Mouse (Mus musculus) left cerebral cortex, postnatal 36 days (tissue): ENCODE data around the gene Aatk. TPM values are rescaled to one million over a fixed set of nuclear protein-coding genes. Genes with fewer than 3 reads are reported as not detected.

ENCODE experiments used
- DNase-seq, 2 experiments: peaks; one replicate each; pipeline ENCODE4 v3.0.0; 2021 to 2022; ENCODE audit warnings: low spot score in 2 of 2, mixed read lengths in 1 of 2
- intact Hi-C: fragments of 180-260 bp; cut with DNase I; formaldehyde crosslinking; loops from one replicate; pipeline ENCODE4 v1.15.1; 2025
- total RNA-seq, 2 experiments: library from RNA; stranded (reverse); gene quantifications; 2 replicates each; pipeline ENCODE4 v1.2.3; 2021

Gene Aatk
- 100 to 1,000 TPM; 206 to 217 TPM for total RNA-seq

- intact Hi-C loops: loop anchor here (2.0 kb wide), 1 partner anchor 34 kb away; no protein-coding TSS in a partner anchor
- DNase-seq: peak; percentile 59 to 64
Measured at GRCm38 (mm10) chr11:120046553-120047191, at the start of gene Aatk. Gene Aatk, minus strand, starts transcription at chr11:120047167.

GRCm38 (mm10) chr11:120092817-120093591 lies 46.0 kb upstream of the Aatk start:
- intact Hi-C loops: no loop called here
- no peak for DNase-seq

DNA sequence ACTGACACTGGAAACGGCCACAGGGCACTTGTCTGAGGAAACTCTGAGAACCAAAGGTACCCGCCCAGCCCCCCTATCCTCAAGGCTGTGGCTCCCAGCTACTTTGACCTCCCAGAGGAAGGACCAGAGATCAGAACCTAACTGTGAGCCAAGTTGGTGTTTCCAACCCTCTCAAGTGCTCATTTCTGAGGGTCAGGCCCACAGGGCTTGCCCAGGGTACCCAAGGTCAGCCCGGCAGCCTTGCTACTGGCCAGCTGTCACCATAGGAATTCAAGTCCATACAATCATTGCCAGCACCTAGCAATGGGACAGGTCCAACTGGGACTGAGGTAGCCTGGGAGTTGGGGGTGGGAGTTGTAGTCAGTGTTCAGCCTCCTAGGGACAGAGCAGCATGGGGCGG lies 43.7 kb upstream of the Aatk start:
- intact Hi-C loops: no loop called here
- no peak for DNase-seq

DNA sequence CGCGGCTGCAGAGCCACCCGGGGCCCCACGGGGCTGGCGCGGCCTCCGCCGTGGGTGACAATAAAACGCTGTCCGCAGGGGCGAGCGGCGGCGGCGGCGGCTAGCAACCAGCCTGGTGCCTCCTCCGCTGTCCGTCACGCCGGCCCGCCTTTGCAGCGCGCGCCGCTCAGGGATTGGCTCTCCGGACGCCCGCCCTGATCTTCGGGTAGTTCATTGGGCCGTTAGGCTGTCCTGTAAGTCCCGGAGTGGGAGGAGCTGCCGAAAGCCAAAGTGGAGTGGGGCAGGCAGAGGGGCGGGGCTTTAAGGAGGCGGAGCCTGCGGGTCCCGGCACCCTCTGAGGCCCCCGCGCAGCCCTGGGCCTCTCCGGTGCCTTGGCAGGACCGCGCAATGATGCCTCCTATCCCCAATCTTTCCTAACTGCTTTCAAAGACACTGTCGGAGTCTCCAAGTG lies 39.8 kb upstream of the Aatk start, which contains the start of gene Cep131:
TSS of gene Cep131 (minus strand) at position 126 of the 451 bp plus-strand sequence.
- peak; percentile 96 for DNase-seq
- intact Hi-C loops: loop anchor here (5.0 kb wide), 1 partner anchor 59 kb away; no protein-coding TSS in a partner anchor

- DNase-seq: peak in 1 of 2 experiments; percentile 43
- intact Hi-C loops: loop anchor here (5.0 kb wide), 1 partner anchor 59 kb away; no protein-coding TSS in a partner anchor
Measured at GRCm38 (mm10) chr11:120085891-120086627, 39.1 kb upstream of the Aatk start.

DNA sequence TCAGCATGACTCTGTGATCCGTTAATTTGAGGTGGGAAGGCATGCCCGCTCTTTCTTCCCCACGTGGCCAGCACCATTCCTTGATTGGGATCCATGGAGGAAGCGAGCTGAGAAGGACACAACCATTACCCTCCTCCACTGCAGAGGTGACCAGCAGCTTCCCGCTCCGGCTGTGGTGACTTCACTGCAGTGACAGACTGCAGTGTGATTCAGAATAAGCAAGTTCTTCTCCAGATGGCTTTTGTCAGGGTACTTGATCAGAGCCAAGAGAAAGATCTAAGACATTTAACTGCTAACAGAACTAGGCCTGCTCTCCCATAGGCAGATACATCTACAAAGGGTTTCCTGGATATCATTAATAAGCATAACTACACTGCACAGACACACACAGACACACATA lies 33.3 kb upstream of the Aatk start:
- DNase-seq: no peak
- intact Hi-C loops: no loop called here

DNA sequence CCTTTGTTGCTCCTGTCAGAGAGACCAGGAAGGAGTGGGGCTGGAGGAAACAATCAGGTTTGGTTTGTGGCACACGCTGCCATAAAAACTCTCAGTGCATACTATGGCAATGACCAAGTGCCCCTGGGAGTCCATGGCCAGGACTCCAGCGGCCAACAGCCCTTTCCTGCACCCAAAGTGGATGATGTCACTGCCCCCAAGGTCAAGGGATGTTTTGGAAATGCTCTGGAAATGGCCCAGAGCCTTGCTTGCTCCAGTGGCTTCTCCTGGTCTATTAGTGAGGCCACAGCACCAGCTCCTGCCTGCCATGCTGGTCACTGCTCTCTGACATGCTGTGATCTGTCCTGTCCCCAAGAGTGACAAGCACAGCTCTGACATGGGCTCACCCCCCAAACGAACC lies 29.2 kb upstream of the Aatk start:
- intact Hi-C loops: no loop called here
- DNase-seq: no peak

DNA sequence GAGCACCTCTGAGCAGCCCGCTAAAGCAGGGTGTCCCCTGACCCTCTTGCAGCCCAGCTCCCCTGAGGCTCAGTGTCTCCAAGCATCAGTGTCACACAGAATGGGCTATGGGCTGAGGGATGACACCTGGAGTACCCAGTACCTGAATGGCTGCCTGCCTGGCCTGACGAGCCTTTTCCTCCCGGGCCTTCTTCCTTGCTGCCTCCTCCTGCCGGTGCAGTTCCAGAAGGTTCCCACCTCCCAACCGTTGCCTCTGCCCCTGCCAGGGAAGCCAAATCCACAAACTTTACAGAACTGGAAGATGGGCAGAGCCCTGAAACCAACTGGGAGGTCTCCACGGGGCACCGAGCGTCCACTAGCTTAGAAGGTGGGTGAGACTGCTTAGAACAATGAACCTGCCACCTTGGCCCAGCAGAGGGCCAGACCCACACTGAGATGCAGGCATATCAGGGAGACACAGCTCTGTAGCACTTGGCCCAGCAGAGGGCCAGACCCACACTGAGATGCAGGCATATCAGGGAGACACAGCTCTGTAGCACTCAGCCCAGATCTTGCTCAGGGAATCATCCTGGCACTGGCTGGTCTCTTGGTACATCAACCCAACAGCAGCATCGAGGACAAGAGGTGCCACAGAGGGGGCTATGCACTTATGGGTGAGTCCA lies 26.1 kb upstream of the Aatk start:
- no peak for DNase-seq
- intact Hi-C loops: no loop called here

GRCm38 (mm10) chr11:120071731-120072320 lies 24.9 kb upstream of the Aatk start:
- intact Hi-C loops: no loop called here
- no peak for DNase-seq

DNA sequence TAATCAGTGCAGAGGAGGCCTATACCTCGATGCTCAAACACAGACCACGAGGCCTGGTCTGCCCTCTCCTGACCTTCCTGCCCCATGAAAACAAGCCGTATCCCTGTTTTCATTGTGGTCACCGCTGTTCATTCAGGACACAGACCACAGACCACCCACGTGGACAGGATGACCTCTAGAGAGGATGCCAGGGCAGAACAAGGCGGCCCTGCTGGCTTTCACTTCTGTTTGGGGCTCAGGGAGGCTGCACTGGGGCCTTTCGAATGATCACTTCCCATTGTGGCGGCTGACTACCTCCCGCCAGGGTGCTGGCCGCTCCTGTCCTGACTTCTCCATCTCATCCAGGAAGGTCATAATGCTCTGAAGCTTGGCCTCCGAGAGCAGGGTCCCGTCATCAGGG lies 24.1 kb upstream of the Aatk start:
- no peak for DNase-seq
- intact Hi-C loops: no loop called here

- intact Hi-C loops: no loop called here
Measured at GRCm38 (mm10) chr11:120070286-120070930, 23.4 kb upstream of the Aatk start.

GRCm38 (mm10) chr11:120069261-120069660 lies 22.3 kb upstream of the Aatk start:
- DNase-seq: no peak
- intact Hi-C loops: loop anchor here (5.0 kb wide), 1 partner anchor 57 kb away; no protein-coding TSS in a partner anchor

More at GRCm38 (mm10) chr11:120070286-120070930, 23.4 kb upstream of the Aatk start:
- no peak for DNase-seq

- intact Hi-C loops: loop anchor here (5.0 kb wide), 1 partner anchor 56 kb away; no protein-coding TSS in a partner anchor
- DNase-seq: no peak
Measured at GRCm38 (mm10) chr11:120067834-120068233, 20.9 kb upstream of the Aatk start.

DNA sequence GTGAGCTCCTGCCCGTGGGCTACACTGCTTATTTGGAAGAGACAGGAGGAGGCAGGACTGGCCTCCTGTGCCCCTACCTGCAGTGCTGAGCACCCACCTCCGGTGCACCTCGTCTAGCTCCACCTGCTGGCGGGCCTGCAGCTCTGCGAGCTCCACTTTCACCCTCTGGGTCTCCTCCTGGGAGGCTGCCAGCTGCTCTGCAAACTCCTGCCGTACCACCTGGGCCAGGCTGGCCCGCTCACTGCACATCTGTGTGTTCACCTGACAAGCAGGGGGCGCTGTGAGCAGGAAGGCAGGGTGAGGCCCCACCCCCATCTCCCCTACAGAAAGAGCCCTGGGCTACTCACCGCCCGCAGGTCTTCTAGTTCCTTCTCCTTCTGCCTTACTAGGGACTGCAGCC lies 18.3 kb upstream of the Aatk start:
- no peak for DNase-seq
- intact Hi-C loops: loop anchor here (5.0 kb wide), 1 partner anchor 53 kb away; no protein-coding TSS in a partner anchor

- no peak for DNase-seq
- intact Hi-C loops: loop anchor here (5.0 kb wide), 1 partner anchor 52 kb away; no protein-coding TSS in a partner anchor
Measured at GRCm38 (mm10) chr11:120064668-120065040, 17.7 kb upstream of the Aatk start.

DNA sequence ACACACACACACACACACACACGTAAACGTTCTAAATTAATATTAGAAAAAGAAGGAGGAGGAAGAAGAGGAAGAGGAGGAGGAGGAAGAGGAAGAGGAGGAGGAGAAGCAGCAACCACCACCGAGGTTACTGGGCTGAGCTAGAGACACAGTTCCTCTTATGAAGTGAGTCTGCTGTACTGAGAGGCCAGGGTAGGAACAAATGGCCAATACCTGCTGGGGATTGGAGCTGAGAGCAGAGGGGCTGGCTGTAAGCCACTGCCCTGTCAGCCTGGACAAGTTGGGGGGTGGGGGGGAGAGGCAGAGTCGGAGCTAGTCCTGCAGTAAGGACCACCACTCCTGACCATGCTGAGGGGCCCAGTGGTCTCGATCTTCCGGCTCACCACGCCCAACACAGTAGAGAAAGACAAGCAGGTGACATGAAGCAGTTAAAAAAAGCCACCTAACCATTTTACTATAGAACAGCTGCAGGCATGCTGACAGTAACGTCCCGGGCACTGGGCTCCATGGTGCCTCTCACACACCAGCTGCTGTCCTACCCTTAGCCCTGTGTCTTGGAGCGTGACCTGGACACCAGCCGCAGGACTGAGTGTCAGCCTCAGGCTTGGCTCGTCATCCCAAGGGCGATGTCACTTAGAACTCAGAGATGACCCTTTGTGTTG lies 17.2 kb upstream of the Aatk start:
- DNase-seq: no peak
- intact Hi-C loops: no loop called here

DNA sequence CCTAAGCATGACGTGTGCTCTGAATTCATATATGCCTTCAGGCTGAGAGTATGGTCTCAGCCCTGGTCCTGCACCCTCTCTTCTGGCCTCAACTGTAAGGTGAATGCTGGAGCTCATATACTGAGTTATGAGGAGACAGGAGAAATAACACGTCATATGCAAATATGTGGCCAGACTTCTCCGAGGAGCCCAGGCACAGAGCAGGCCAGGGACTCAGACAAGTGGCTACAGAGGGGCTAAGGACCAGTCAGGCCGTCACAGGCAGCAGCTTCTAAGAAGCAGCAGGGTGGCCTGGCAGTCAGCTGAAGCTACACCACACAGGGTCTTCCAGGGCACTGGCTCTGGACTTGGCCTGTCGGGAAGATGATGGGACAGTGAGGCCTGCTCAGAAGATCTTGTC lies 16.4 kb upstream of the Aatk start:
- no peak for DNase-seq
- intact Hi-C loops: no loop called here

DNA sequence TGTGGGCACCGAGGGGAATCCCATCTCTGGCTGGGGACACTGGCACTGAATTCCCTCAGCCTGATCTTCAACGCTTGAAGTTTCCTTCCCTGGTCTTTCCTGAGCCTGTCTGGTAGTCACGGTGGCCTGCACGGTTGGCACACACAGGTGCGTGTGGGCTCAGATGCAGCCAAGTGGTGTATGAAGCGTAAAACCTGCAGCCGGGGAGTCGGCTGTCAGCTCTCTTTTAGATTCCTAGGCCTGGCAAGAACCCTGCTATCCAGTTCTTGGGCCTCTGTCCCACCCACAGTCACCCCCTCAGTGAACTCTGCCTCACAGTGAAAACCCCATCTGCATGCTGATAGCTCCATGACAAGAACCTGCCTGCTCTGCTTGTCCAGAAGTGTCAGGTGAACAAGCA lies 13.7 kb upstream of the Aatk start:
- no peak for DNase-seq
- intact Hi-C loops: no loop called here
